Mouse (Mus musculus) stomach, postnatal 0 days (tissue): ENCODE results near the gene Gsta4. TPM values are rescaled to one million over a fixed set of nuclear protein-coding genes. Genes with fewer than 3 reads are reported as not detected.

Experiments
- ATAC-seq: fragments of 200-750 bp; cut with Nextera tagmentation; 2 replicates; pipeline ENCODE4 v1.8.0; 2017; ENCODE audit not compliant: low FRiP score, low TSS enrichment
- DNase-seq: peaks from one replicate; pipeline ENCODE4 v3.0.0-alpha.2; 2016; ENCODE audit warnings: low spot score
- H3K27ac ChIP-seq: fragments of 300-500 bp; sonication (generic); replicated peaks from 2 replicates; pipeline ENCODE4 v1.5.1; 2014; ENCODE audit warnings: mild to moderate bottlenecking, control low read depth
- H3K27me3 ChIP-seq: fragments of 300-500 bp; sonication (generic); 2 replicates; pipeline ENCODE4 v1.6.1; 2014; ENCODE audit warnings: low read length; ENCODE audit not compliant: control insufficient read depth, insufficient read depth
- H3K36me3 ChIP-seq: fragments of 300-500 bp; sonication (generic); 2 replicates; pipeline ENCODE4 v1.6.1; 2014; ENCODE audit warnings: low read length, mixed read lengths; ENCODE audit not compliant: control insufficient read depth, insufficient read depth
- H3K4me1 ChIP-seq: fragments of 300-500 bp; sonication (generic); replicated peaks from 2 replicates; pipeline ENCODE4 v1.6.1; 2014; ENCODE audit warnings: antibody characterized with exemption; ENCODE audit not compliant: control insufficient read depth, insufficient read depth
- H3K4me2 ChIP-seq: fragments of 300-500 bp; sonication (generic); replicated peaks from 2 replicates; pipeline ENCODE4 v1.6.1; 2014; ENCODE audit warnings: low read depth, mild to moderate bottlenecking, control low read depth, moderate library complexity
- H3K4me3 ChIP-seq: fragments of 300-500 bp; sonication (generic); 2 replicates; pipeline ENCODE4 v1.5.1; 2014; ENCODE audit warnings: low read depth, low read length, control low read depth
- H3K9ac ChIP-seq: fragments of 300-500 bp; sonication (generic); 2 replicates; pipeline ENCODE4 v1.6.1; 2014; ENCODE audit warnings: mild to moderate bottlenecking, low read length, control low read depth, mixed read lengths
- H3K9me3 ChIP-seq: fragments of 300-500 bp; sonication (generic); 2 replicates; pipeline ENCODE4 v1.6.1; 2016; ENCODE audit warnings: low read length; ENCODE audit not compliant: control insufficient read depth
- CTCF ChIP-seq: IDR thresholded peaks from 2 replicates; pipeline ENCODE4 v1.5.1; 2016; ENCODE audit warnings: antibody characterized with exemption, low read depth, mild to moderate bottlenecking, moderate library complexity
- EP300 ChIP-seq: optimal IDR thresholded peaks from 2 replicates; pipeline ENCODE3; 2016; ENCODE audit warnings: antibody characterized with exemption
- WGBS: fragments of 180-500 bp; shearing (Covaris S2); extraction: QIAGEN DNeasy Blood & Tissue Kit; methylation state at CpG from one replicate; pipeline ENCODE4 v1.1.7; 2014; 5-methylcytosine and 5-hydroxymethylcytosine counted together
- polyA plus RNA-seq: library from polyadenylated mRNA; unstranded; fragments of >200 nt; fragmentation: Nextera tagmentation; extraction: Ambion mirVana; gene quantifications from 2 replicates; pipeline ENCODE4 v1.2.1, GENCODE M21; 2015

The Gsta4 gene
- polyA plus RNA-seq, 1 experiment from 2014 or later = 1,515 TPM

GRCm38 (mm10) chr9:78185686-78186085 lies 3.1 kb downstream of the Gsta4 start:
- no peak for DNase-seq

GRCm38 (mm10) chr9:78188910-78189309 lies 6.3 kb downstream of the Gsta4 start:
- TF ChIP-seq CTCF (no peak), EP300 (no peak)
- H3K9ac ChIP-seq = no peak overlapping the region
- H3K4me2 ChIP-seq = no peak overlapping the region
- no peaks in the 10 kb centered on the region for H3K27me3 ChIP-seq
- H3K4me3 ChIP-seq = no peak overlapping the region
- WGBS = 76% methylated on average over 8 of the region's 8 CpGs
- H3K9me3 ChIP-seq = no peaks in the 10 kb centered on the region
- H3K36me3 ChIP-seq = no peaks in the 10 kb centered on the region
- H3K4me1 ChIP-seq = 0 out of 2 replicates have a peak, but pooled peaks cover 2% of the 10 kb centered on the region
- DNase-seq (no peak), ATAC-seq (no peak)
- no peak overlapping the region for H3K27ac ChIP-seq

More at GRCm38 (mm10) chr9:78185686-78186085, 3.1 kb downstream of the Gsta4 start:
- no peak overlapping the region for H3K4me2 ChIP-seq
- WGBS = 71% methylated on average over 9 of the region's 9 CpGs
- H3K4me3 ChIP-seq = no peak overlapping the region
- H3K36me3 ChIP-seq = no peaks in the 10 kb centered on the region
- no peak overlapping the region for H3K27ac ChIP-seq
- no peak for TF ChIP-seq CTCF
- no peak for TF ChIP-seq EP300
- H3K27me3 ChIP-seq = no peaks in the 10 kb centered on the region
- 0 out of 2 replicates have a peak, but pooled peaks cover 2% of the 10 kb centered on the region for H3K4me1 ChIP-seq
- no peak for ATAC-seq
- no peak overlapping the region for H3K9ac ChIP-seq
- no peaks in the 10 kb centered on the region for H3K9me3 ChIP-seq

- H3K36me3 ChIP-seq = no peaks in the 10 kb centered on the region; the same call in 1 of the 2 replicates
- DNase-seq (no peak), ATAC-seq (no peak)
- peak overlapping the region; percentile 45 for H3K9ac ChIP-seq
- no peaks in the 10 kb centered on the region for H3K27me3 ChIP-seq
- TF ChIP-seq EP300 (no peak), CTCF (no peak)
- H3K4me2 ChIP-seq = peak overlapping the region; percentile 57
- peak overlapping the region; percentile 45 for H3K4me3 ChIP-seq
- WGBS = 5% methylated on average over 19 of the region's 19 CpGs
- H3K27ac ChIP-seq = peak overlapping the region; percentile 65
- H3K4me1 ChIP-seq = 0 out of 2 replicates have a peak, but pooled peaks cover 2% of the 10 kb centered on the region
- H3K9me3 ChIP-seq = no peaks in the 10 kb centered on the region
Measured at GRCm38 (mm10) chr9:78190651-78191634, 8.4 kb downstream of the Gsta4 start.

GRCm38 (mm10) chr9:78191736-78192135 lies 9.2 kb downstream of the Gsta4 start:
- WGBS = under 1% methylated on average over 18 of the region's 18 CpGs

GRCm38 (mm10) chr9:78193902-78194597 lies 11.5 kb downstream of the Gsta4 start:
- Histone ChIP-seq H3K27me3 (no peaks in the 10 kb centered on the region), H3K9ac (no peak overlapping the region), H3K4me1 (0 out of 2 replicates have a peak, but pooled peaks cover 2% of the 10 kb centered on the region), H3K27ac (peak overlapping the region; percentile 79), H3K36me3 (no peaks in the 10 kb centered on the region; the same call in 1 of the 2 replicates), H3K4me2 (peak overlapping the region; percentile 57), H3K4me3 (peak overlapping the region; percentile 45), H3K9me3 (no peaks in the 10 kb centered on the region)
- DNase-seq (peak; percentile 54), ATAC-seq (peak; percentile 20)
- peak; percentile 95 for TF ChIP-seq CTCF
- no peak for TF ChIP-seq EP300
- WGBS = 38% methylated on average over 9 of the region's 9 CpGs

More at GRCm38 (mm10) chr9:78191736-78192135, 9.2 kb downstream of the Gsta4 start:
- TF ChIP-seq EP300 (no peak), CTCF (peak; percentile 34; the same call in 1 of the 2 replicates)
- Histone ChIP-seq H3K4me1 (0 out of 2 replicates have a peak, but pooled peaks cover 2% of the 10 kb centered on the region), H3K27me3 (no peaks in the 10 kb centered on the region), H3K4me2 (peak overlapping the region; percentile 57), H3K36me3 (no peaks in the 10 kb centered on the region; the same call in 1 of the 2 replicates), H3K27ac (peak overlapping the region; percentile 79), H3K9me3 (no peaks in the 10 kb centered on the region), H3K4me3 (peak overlapping the region; percentile 45), H3K9ac (peak overlapping the region; percentile 70)
- ATAC-seq (peak; percentile 81), DNase-seq (peak; percentile 93)
